Mouse (Mus musculus) cortical plate, adult 2 months (tissue): ENCODE results near the gene Zfp746.

ENCODE experiments used
- CTCF ChIP-seq: fragments of 200-500 bp; IDR thresholded peaks from 2 replicates; pipeline ENCODE4 v1.5.1; 2011; ENCODE audit warnings: mild to moderate bottlenecking, control low read depth, low read length; ENCODE audit not compliant: insufficient read depth; ENCODE audit errors: extremely low read depth
- POLR2A ChIP-seq: fragments of 200-500 bp; IDR thresholded peaks from 2 replicates; pipeline ENCODE4 v1.6.1; 2011; ENCODE audit warnings: mild to moderate bottlenecking, low read length, control low read depth; ENCODE audit not compliant: insufficient read depth; ENCODE audit errors: extremely low read depth

DNA sequence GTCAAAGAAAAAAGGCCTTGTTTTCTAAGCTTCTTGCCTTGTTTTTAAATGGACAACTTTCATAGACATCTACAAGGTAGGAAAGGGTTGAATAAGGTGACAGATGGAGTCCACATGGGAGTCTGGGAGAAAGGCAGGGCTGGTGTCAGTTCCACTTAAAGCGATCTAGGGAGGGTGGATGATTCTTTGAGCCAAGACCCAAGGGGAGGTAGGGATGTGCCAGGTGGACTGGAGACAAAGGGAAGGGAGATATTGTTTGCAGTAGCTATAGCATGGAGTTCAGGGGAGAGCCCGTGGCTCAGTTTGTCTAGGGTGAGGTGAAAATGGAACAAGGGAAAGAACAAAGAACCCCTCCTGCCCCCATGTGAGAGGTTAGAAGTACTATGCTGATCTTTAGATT, 26.0 kb downstream of the Zfp746 start:
- no peak for TF ChIP-seq CTCF
- TF ChIP-seq POLR2A, result no peak
